Mouse (Mus musculus) embryo, embryonic 10.5 days (tissue): ENCODE results near the gene Aqp2.

Experiments
- DNase-seq: peaks from one replicate; pipeline ENCODE4 v3.0.0-alpha.2; 2015; ENCODE audit warnings: low spot score

The Aqp2 gene

DNA sequence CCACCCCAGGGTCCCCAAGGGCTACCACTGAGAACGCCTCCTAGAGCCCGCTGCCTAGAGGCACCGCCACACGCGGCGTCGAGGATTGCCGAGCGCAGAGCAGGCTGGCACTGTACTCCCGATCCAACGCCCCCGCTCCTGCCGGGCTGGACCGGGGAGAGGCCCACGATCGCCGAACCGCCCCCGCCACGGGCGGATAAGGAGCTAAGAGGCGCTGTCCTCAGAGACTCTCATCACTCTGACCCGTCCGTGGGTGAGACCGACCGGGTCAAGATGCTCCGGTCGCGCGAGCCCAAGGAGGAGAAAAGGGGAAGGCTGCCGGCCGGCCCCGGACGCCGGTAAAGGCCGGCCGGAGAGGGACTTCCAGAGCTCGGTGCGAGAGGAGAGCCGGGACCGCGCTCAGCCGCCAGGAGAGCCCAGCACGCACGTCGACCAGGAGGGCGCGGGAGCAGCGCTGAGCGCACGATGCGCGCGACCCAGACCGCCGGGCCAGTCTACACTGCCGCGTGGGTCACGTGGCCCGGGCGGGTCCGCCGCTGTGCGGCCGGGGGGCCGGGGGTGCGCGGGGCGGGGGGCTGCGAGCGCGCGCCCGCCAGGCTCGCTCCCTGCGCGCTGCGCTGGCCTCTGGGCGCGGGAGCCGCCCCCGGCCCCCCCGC is 11.7 kb downstream of the Aqp2 start, which contains the start of gene Aqp5:
Aqp5 (plus strand) TSS at position 354 of the 656 bp plus-strand sequence.
- no peak for DNase-seq

DNA sequence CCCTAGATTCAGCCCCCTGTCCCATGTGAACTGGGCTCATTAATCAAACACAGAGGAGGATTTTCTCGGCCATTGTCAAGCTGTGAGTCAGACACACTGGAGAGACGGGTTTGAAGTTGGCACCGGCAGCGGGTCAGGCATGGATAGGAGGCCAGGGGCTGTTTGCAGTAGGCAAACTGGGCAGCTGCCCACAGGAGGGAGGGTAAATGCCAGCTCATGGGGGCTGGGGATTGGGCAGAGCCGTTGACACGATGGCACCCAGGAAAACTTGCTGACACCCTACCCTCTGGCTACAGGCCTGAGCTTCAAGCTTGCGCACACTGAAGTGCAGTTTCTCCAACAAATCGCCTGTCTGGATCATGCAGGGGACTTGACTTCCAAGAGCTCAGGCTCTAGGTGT is 13.3 kb downstream of the Aqp2 start:
- no peak for DNase-seq

DNA sequence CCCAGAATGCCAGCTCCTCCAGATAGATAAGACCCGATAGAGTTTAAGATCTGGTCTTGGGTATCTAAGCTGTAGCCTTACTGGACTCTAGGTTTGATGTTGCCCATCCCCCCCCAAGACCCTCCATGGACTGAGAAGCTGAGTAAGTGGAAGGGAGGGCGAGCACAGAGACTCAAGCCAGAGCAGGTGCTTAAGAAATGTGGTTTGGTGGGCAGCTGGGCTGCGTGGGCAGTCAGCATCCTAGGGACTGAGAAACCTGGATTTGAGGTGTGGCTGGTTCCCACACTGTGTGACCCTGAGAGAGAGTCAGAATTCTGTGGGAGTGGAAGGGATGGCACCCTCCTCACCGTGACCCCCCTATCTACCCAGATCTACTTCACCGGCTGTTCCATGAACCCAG is 14.0 kb downstream of the Aqp2 start:
- DNase-seq = no peak

DNA sequence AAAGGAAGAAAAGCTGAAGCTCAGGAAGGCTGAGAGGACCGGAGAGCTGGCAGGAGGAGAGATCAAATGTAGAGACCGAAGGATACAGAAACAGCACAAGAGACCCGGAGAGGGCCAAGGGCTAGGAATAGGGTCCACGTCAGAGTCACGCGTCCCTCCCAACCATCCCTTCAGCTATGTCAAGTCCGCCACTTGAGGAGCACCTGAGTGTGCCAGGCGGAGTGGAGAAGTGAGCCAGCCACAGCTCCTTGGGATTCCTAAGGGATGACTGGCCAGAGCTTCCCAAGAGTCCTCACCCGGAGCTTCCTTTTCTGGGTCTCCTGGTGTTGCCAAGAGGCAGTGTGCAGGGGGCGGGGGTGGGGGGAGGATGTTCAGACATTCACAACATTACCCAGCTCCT is 16.1 kb downstream of the Aqp2 start:
- no peak for DNase-seq

DNA sequence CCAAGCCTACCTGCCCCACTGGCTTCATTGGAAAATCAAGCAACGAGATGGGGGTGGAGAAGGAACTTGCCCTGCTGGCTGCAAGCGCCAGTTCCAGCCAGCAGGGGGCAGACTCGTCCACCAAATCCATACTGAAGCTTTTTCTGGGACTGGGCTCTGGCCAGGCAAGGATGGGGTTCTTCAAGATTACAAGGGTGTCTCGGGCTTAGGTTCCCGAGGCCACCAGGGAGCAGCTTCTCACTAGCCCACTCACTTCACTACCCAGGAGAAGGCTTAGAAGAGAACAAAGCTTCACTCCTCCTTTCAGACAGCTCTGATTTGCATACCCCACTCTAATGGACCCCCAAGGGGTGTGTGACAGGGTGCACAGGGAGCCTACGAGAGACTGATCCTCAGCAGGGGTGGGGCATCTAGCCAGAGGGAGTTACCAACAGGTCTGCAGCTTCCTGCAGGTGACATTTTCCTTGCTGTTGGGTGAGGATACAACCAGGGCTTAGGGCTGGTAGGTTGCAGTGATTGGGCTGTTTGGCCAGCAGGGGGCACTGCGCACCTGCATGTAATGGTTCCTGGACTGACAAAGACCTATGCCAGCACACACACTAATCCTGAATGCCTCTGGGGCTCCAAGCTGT is 17.3 kb downstream of the Aqp2 start:
- peak; percentile 92 for DNase-seq

DNA sequence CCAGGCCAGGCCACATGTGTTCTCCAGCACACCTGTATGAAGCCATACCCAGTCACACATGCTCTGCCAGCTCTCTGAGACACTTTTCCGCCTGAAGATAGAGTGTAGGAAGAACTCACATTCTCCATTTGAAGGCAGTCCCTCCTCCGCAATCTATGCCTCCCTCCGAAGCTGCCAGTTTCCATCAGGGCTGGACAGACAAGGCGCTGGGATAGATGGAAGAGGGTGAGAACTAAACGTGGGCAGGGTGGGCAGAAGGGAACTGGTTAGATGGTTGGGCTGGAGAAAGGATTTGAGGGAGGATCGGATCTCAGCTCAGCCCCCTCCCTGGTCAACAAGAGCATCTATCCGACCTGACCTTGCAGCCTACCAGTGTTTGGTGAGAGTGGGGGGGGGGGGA is 18.0 kb downstream of the Aqp2 start:
- no peak for DNase-seq

DNA sequence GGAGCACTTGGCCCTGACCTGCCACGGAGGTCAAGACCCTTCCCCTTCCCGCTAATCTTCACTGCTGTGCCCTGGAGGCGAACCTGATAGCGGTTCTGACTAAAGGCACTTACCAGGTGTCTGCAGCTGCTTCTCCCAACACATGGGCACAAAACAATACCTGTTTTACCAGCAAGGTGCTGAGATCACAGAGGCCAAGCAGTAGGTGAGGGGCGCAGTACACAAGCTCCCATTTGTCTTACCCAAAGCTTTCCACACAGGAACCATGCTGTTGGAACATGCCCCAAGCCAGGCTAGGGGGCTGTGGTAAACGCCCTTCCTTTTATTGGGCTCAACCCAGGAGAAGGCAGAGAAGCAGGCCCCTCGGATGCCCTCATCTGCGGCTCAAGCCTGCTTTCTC is 18.7 kb downstream of the Aqp2 start:
- DNase-seq = no peak

DNA sequence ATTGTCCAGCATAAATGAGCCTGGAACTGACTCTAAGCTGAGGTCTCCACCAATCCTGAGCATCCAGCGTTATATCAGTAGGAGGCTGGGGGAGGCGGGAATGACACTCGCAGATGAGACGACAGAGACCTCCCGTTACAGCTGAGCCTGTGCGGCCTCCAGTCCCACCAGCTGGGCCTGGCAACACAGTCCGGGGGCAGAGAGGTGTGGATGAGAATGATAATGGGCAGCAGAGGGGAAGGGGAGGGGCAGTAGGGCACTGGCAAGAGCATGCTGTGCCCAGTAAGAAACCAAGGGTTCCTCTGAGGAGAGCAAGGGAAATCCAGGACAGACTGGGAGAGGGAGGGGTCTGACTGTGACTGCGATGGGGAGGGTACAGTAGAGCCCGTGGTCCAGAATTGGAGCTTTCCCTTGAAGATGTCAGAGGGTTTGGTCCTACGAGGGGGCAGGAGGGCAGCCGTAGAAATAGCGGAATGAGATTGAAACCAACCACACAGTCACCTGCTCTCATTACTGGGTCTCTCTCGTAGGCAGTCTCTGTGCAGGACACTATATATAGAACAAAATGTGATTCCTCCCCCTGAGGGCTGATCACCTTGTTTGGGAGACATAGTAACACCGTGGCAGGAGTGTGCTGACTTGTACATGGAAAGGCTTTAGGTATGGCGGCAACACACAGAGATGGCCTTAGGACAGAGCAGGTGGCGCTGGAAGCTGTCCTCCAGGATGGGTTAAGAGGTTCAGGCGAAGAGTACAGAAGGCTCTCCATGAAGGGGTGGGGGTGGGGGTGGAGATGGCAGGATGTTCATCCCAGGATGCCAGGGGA is 20.6 kb downstream of the Aqp2 start:
- DNase-seq = no peak

DNA sequence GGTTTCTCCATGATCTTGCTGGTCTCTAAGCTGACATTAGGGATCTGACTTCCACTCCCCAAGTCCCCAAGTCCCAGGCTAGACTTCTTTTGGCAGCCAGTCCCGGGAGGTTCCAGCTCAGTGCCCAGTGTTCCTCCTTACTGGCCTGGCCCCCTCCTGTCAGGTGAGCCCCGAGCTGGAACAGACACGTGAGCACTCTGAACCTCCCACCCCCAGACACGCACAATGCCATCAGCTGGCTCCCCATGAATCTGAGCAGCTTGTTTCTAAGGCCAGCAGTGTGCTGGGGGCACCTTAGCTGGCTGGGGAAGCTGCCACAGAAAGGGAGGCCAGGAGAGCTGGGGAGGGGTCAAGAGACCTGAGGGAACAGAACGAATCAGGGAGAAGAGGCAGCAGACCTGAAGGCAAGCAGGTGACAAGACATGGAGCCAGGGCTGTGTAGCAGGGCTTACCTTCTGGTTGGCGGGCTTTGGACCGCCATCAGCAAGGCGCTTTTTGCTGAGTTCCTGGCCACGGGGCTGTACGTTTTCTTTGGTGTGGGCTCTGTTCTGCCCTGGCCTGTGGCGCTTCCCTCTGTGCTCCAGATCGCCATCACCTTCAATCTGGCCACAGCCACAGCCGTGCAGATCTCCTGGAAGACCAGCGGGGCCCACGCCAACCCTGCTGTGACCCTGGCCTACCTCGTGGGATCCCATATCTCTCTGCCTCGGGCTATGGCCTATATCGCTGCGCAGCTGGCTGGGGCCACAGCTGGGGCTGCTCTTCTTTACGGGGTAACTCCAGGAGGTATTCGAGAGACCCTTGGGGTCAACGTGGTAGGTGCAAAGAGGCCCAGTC is 22.3 kb downstream of the Aqp2 start, which contains the start of gene Aqp6:
Aqp6 (plus strand) TSS at position 415 of the 837 bp plus-strand sequence.
- no peak for DNase-seq

DNA sequence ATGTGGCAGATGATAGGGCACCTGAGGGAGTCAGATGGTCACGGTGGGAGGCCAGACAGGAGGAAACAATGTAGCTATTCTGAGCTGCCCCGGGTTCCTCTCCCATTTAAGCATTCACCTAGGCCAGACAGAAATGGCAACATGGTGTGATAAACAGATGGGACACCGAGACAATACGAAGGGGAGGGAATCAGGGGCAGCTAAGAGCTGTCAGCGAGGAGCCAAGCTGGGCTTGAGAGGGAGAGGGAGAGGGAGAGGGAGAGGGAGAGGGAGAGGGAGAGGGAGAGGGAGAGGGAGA is 22.9 kb downstream of the Aqp2 start:
- DNase-seq = no peak

DNA sequence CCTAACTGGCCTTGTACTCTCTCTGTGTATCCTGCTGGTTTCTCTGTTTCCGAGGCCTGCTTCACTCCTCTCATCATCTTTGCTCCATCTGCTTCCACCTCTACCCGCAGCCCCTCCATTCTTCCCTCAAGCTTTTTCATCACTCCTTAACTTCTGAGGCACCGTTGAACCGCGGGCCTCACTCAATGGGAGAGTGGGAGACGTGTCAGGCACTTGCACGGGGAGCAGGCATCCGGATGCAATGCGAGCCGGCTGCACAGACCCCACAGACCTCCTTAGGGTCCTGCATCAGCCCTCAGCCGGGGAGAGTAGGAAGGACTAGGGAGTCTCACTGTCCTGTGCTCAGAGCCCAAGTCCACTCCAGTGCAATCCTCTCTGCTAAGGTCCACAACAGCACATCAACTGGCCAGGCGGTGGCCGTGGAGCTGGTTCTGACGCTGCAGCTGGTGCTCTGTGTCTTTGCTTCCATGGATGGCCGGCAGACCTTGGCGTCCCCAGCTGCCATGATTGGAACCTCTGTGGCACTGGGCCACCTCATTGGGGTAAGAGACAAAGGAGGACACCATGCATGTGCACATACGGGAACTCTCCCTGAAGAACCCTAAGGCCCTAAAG is 23.5 kb downstream of the Aqp2 start:
- DNase-seq = no peak

DNA sequence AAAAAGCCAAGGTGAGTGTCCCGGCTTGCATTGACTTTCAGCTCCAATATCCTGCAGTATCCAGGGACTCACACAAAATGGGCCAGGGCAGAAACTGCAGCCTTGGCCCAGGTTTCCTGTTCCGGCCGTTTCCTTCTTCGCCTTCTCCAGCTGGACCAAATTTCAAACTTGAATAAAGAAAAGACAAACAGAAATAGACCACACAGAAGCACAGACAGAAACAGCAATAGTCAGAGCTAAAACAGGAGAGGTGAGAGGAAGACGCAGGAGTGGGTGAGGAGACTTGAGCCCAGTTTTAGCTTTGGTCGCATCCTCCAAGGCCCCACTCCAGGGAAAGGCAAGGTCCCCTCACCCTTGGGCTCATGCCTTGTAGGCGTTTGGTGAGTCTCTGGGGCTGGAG is 24.4 kb downstream of the Aqp2 start:
- DNase-seq = no peak

DNA sequence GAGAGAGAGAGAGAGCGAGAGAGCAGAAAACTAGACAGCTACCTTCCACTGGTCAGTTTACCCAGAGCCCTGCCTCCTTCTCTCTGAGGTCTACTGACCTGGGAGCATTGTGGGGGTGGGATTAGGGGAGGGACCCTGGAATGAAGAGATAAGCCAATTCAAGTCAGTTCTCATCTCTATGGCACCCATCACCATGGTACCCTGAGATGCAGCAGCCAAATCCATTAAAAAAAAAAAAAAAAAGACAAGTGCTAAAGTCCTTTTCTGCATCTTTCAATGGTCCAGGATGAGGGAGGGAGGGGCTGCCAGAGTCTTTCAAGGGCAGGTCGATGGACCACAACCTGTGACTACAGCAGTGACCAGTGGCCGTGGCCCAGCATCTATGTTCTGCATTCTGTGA is 26.7 kb downstream of the Aqp2 start:
- no peak for DNase-seq

DNA sequence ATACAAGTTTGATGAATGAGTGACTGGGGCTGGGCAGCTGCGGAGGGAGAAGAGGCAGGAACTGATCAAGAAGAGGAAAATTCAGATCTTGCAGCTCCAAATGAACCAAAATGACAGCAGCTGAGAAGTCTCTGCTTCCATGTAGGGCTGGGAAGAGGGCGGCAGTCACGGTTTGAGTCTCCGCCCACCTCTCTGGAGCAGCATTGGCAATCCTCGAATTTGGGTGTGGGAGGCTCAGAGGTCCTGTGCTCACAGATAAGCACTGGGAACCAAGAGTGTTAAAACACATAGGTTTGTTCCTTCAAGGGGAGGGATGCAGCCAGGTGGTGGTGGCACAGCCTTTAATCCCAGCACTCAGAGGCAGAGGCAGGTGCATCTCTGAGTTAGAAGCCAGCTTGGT is 27.7 kb downstream of the Aqp2 start:
- no peak for DNase-seq

DNA sequence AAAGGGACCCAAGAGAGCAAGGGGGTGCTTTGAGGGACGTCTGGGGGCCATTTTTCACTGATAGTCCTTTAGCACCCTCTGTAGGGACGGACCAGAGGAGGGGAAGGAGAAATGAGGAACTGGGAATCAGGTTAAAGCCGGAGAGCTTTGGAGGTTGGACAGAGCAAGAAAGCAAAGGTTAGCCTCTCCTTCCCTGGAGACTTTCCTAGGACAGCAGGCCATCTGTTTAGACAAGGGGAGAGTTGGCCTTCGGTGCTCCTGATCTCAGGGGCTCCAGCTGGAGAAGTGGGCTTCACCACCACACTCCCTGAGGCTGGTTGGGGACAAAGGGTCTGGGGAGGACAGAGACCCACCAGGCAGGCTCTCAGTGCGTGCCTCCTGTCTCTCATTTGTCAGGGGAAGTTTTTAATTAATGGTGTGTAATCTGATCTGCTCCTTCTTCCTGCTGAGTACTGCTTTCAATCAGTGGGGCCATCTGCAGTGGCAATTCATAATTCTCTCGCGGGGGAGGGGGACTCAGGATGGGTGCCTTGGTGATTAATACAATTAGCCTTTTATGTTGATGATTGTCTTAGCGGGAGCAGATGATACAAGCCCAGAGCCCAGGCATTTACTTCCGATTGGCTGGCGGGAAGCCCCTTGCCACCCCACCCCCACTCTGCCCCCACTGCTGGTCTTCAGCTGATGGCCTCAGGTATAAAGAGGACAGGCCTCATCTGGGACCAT is 28.7 kb downstream of the Aqp2 start:
- DNase-seq = peak; percentile 74

DNA sequence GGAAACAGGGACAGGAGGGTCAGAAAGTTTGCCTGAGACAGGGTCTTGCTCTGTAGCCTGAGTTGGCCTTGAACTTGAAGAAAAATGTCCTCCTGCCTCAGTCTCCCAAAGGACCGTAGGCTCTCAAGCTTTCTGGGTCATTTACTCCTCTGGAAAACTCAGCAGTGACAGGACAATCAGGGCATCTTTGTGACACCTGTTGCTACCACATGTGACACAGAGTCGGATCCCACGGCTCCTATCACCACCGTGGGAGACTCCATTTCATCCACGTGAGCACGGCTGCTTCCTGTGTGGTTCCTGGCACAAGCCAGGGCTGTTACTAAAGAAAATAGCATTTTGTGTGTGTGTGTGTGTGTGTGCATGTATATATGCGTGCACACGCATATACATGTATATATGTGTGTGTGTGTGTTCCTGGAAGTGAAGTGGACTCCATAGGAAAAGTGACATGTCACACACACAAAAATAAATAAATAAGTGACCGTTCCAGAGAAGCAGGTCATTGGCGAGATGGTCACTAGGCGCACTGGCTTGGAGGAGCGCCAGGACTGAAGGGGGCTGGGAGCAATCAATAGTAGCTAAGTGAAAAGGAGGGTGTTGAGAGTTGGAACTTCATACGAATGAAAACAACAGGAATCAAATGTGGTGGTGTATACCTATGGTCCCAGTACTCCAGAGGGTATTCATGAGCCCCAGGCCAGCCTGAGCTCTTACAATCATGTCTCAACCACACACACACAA is 29.7 kb downstream of the Aqp2 start:
- DNase-seq = no peak

DNA sequence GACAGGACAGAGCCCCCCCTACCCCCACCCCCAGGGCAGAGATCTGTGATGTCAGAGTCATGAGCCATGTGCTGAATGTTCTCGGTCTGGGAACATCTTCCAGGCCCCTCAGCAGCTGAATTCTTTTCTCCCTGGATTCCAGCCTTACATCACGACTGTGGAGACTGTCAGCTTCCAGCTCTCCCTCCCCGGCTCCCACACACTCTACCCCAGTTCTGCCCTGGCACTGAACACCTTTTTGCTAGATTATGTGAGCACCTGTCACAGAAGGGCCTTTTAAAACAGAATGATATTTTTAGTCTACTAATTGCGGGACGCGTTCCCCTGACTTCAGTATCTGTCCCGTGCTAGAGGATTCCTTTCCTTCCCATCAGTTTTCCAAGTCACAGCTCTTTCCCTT is 32.7 kb downstream of the Aqp2 start:
- DNase-seq = no peak

DNA sequence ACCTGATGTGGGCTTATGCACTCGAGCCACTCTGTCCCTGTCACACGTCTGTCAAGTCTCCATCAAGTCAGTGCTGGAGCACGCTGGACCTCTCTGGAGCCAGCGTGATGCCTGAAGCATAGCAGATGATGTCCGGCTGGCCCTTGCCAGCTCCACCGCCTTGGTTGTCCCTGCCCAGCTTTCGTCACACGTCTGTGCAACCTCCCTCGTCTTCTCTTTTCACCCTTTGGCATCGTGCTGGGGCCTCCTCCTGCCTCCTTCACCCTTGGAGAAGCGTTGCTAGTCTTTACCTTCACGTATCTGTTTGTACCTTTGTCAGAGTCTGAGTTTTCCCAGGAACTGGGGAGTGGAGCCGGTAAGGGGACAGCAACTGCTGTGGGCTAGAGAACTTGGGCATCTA is 35.4 kb downstream of the Aqp2 start:
- DNase-seq = no peak

DNA sequence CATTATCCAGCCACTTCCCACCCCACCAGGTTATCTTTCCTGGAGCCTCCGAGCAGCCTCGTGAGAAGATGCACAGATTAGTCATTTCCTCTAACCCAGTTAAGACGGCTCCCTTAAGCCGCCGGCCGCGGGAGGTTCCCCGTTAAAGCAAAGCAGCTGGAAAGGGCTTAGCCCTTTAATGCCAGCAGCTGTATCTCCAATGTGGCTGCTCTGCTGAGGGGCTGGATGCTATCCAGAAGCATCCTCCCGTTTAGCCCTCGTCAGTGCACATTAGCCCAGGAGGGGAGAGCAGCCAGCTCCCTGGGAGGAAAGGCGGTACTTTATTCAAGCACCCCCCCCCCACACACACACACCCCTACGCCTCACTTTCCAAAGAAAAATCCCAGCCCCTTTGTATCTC is 35.9 kb downstream of the Aqp2 start:
- DNase-seq = peak; percentile 42

DNA sequence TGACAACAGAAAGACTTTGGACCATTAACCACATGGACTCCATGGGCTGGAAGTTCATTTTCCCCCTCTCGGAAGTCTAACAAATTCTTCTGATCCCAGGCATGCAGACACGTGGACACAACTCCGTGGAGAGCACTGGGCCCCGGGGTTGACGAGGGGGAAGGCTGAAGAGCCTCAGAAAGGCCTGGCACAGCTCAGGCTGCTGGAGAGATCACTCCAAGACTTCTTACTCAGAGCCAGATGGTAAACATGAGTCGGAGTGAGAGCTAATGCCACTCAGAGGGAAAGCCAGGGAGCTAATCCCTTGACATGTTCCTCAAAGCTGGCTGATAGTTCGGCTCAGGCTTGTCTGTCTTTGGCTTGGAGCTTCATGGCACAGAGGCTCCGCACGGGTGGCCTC is 36.4 kb downstream of the Aqp2 start:
- no peak for DNase-seq

DNA sequence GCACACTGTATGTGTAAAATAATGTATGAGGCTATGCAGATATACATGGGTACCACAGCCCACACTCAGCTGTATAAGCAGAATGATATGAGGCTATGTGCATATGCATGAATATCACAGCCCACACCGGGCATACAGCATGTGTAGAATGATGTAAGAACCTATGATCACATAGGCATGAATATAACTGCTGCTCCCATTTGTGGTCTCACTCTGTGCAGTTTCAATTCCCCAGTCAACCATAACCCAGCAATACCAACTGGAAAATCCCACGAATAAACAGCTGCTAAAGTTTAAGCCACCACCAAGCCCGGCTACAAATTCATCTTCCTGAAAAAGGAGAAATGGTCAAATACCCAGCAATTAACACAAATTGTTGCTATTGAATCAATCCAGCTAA is 39.7 kb downstream of the Aqp2 start:
- DNase-seq = no peak
